Mouse (Mus musculus) megakaryocyte, embryonic 14.5 days (primary cell): ENCODE data around the gene G6pc2. TPM values are rescaled to one million over a fixed set of nuclear protein-coding genes. Genes with fewer than 3 reads are reported as not detected.
A peak's percentile ranks its signal among the peaks of the same experiment; 100 is the strongest.

Experiments
- H3K27me3 ChIP-seq: replicated peaks from 2 replicates; pipeline ENCODE3; 2012; ENCODE audit warnings: inconsistent platforms
- H3K36me3 ChIP-seq: replicated peaks from 2 replicates; pipeline ENCODE3; 2012; ENCODE audit warnings: low read length, inconsistent platforms, mixed read lengths
- H3K4me1 ChIP-seq: 2 replicates; pipeline ENCODE4 v1.6.1; 2012; ENCODE audit warnings: inconsistent platforms
- H3K4me3 ChIP-seq: replicated peaks from 2 replicates; pipeline ENCODE3; 2012; ENCODE audit warnings: moderate library complexity, mild to moderate bottlenecking, inconsistent platforms
- H3K9me3 ChIP-seq: 2 replicates; pipeline ENCODE4 v1.6.1; 2012; ENCODE audit warnings: inconsistent platforms
- FLI1 ChIP-seq: IDR thresholded peaks from 2 replicates; pipeline ENCODE4 v1.6.1; 2012; ENCODE audit warnings: low read length, inconsistent platforms, mixed read lengths
- GATA1 ChIP-seq: IDR thresholded peaks from 3 replicates; pipeline ENCODE4 v1.6.1; 2012; ENCODE audit warnings: mixed read lengths, low read length, inconsistent platforms, borderline replicate concordance
- polyA plus RNA-seq: library from polyadenylated mRNA; stranded (reverse); fragments of >175 nt; gene quantifications from 2 replicates; pipeline ENCODE4 v1.2.3, GENCODE M21; 2012; ENCODE audit warnings: low replicate concordance; ENCODE audit not compliant: insufficient read depth

Gene G6pc2
- polyA plus RNA-seq: not detected in 2 replicates

GRCm38 (mm10) chr2:69210773-69211172 lies at the start of gene G6pc2:
G6pc2 (plus strand) TSS chr2:69211073.
- TF ChIP-seq GATA1: no peak
- TF ChIP-seq FLI1: no peak
- H3K27me3 ChIP-seq: peaks cover 3% of the 10 kb centered on the region
- H3K4me1 ChIP-seq: peaks cover 3% of the 10 kb centered on the region; the same call in 1 of the 2 replicates
- H3K9me3 ChIP-seq: no peaks in the 10 kb centered on the region
- H3K4me3 ChIP-seq: no peak within 1 kb of the TSS
- H3K36me3 ChIP-seq: no peaks in the 10 kb centered on the region

- Histone ChIP-seq H3K4me1 (no peaks in the 10 kb centered on the region), H3K4me3 (no peak overlapping the region), H3K9me3 (peaks cover 8% of the 10 kb centered on the region), H3K27me3 (peaks cover 4% of the 10 kb centered on the region), H3K36me3 (no peaks in the 10 kb centered on the region)
- TF ChIP-seq GATA1 (no peak), FLI1 (no peak)
These were observed 40.3 kb upstream of the G6pc2 start for GRCm38 (mm10) chr2:69170395-69171077.

- H3K27me3 ChIP-seq: peaks cover 2% of the 10 kb centered on the region
- no peaks in the 10 kb centered on the region for H3K4me1 ChIP-seq
- H3K36me3 ChIP-seq: no peaks in the 10 kb centered on the region
- no peak overlapping the region for H3K4me3 ChIP-seq
- TF ChIP-seq GATA1 (no peak), FLI1 (no peak)
- H3K9me3 ChIP-seq: peaks cover 8% of the 10 kb centered on the region
These were observed 35.6 kb upstream of the G6pc2 start for GRCm38 (mm10) chr2:69175296-69175695.

- TF ChIP-seq GATA1 (no peak), FLI1 (no peak)
These were observed 31.2 kb upstream of the G6pc2 start for GRCm38 (mm10) chr2:69179721-69180120.

GRCm38 (mm10) chr2:69187990-69188389 lies 22.9 kb upstream of the G6pc2 start:
- H3K27me3 ChIP-seq: no peaks in the 10 kb centered on the region
- TF ChIP-seq FLI1 (no peak), GATA1 (no peak)
- H3K4me3 ChIP-seq: no peak overlapping the region
- peaks cover 47% of the 10 kb centered on the region for H3K36me3 ChIP-seq
- peaks cover 14% of the 10 kb centered on the region for H3K4me1 ChIP-seq
- no peaks in the 10 kb centered on the region for H3K9me3 ChIP-seq

More at GRCm38 (mm10) chr2:69179721-69180120, 31.2 kb upstream of the G6pc2 start:
- H3K9me3 ChIP-seq: no peaks in the 10 kb centered on the region
- H3K27me3 ChIP-seq: no peaks in the 10 kb centered on the region
- H3K36me3 ChIP-seq: no peaks in the 10 kb centered on the region
- H3K4me3 ChIP-seq: no peak overlapping the region
- H3K4me1 ChIP-seq: no peaks in the 10 kb centered on the region

- peaks cover 14% of the 10 kb centered on the region for H3K4me1 ChIP-seq
- no peak overlapping the region for H3K4me3 ChIP-seq
- no peaks in the 10 kb centered on the region for H3K27me3 ChIP-seq
- peaks cover 54% of the 10 kb centered on the region for H3K36me3 ChIP-seq
- no peaks in the 10 kb centered on the region for H3K9me3 ChIP-seq
- no peak for TF ChIP-seq GATA1
- no peak for TF ChIP-seq FLI1
These were observed 22.1 kb upstream of the G6pc2 start for GRCm38 (mm10) chr2:69188732-69189131.

- H3K4me3 ChIP-seq: no peak overlapping the region
- H3K27me3 ChIP-seq: no peaks in the 10 kb centered on the region
- peaks cover 14% of the 10 kb centered on the region for H3K4me1 ChIP-seq
- H3K9me3 ChIP-seq: no peaks in the 10 kb centered on the region
- H3K36me3 ChIP-seq: peaks cover 59% of the 10 kb centered on the region
- TF ChIP-seq FLI1 (no peak), GATA1 (no peak)
These were observed 21.7 kb upstream of the G6pc2 start for GRCm38 (mm10) chr2:69189222-69189621.

GRCm38 (mm10) chr2:69191059-69191458 lies 19.8 kb upstream of the G6pc2 start:
- TF ChIP-seq GATA1: no peak
- H3K27me3 ChIP-seq: no peaks in the 10 kb centered on the region
- H3K4me1 ChIP-seq: peaks cover 14% of the 10 kb centered on the region
- H3K36me3 ChIP-seq: peaks cover 72% of the 10 kb centered on the region
- H3K4me3 ChIP-seq: no peak overlapping the region
- H3K9me3 ChIP-seq: no peaks in the 10 kb centered on the region

GRCm38 (mm10) chr2:69193555-69193954 lies 17.3 kb upstream of the G6pc2 start:
- TF ChIP-seq FLI1: no peak
- TF ChIP-seq GATA1: no peak
- peaks cover 75% of the 10 kb centered on the region for H3K36me3 ChIP-seq
- H3K4me3 ChIP-seq: no peak overlapping the region
- peaks cover 14% of the 10 kb centered on the region for H3K4me1 ChIP-seq
- H3K27me3 ChIP-seq: no peaks in the 10 kb centered on the region
- no peaks in the 10 kb centered on the region for H3K9me3 ChIP-seq

GRCm38 (mm10) chr2:69205185-69205584 lies 5.7 kb upstream of the G6pc2 start:
- Histone ChIP-seq H3K4me1 (peaks cover 19% of the 10 kb centered on the region), H3K36me3 (peaks cover 25% of the 10 kb centered on the region), H3K4me3 (peak overlapping the region; percentile 98), H3K27me3 (no peaks in the 10 kb centered on the region), H3K9me3 (no peaks in the 10 kb centered on the region)
- TF ChIP-seq FLI1: no peak
- TF ChIP-seq GATA1: no peak
